Mouse (Mus musculus) adrenal gland, postnatal 14 days (tissue): Measurements from ENCODE around the gene Spats2l. TPM values are rescaled to one million over a fixed set of nuclear protein-coding genes. Genes with fewer than 3 reads are reported as not detected.

Experiments
- DNase-seq: peaks from one replicate; pipeline ENCODE4 v3.0.0; 2021; ENCODE audit warnings: mixed read lengths
- total RNA-seq: library from RNA; stranded (reverse); gene quantifications from 2 replicates; pipeline ENCODE4 v1.2.3, GENCODE M21; 2021

Spats2l gene
- total RNA-seq, 1 experiment from 2014 or later, result 6.6 TPM

GRCm38 (mm10) chr1:57971588-57971987, 197.6 kb downstream of the Spats2l start:
- no peak for DNase-seq

GRCm38 (mm10) chr1:57976860-57977259, 202.9 kb downstream of the Spats2l start:
- no peak for DNase-seq

- peak; percentile 12 for DNase-seq
These were observed 215.2 kb downstream of the Spats2l start for GRCm38 (mm10) chr1:57989052-57989600.

- DNase-seq, result no peak
These were observed 217.3 kb downstream of the Spats2l start for GRCm38 (mm10) chr1:57991277-57991676.

- peak; percentile 97 for DNase-seq
These were observed 221.6 kb downstream of the Spats2l start, which contains the start of gene Sgo2a for GRCm38 (mm10) chr1:57995432-57996132. Sgo2a (plus strand) TSS chr1:57995971.

GRCm38 (mm10) chr1:57996133-57996615, 222.2 kb downstream of the Spats2l start:
- DNase-seq, result no peak

Other genes with a start within 250 kb of the Spats2l start
- gene Sgo2a, start 221.8 kb downstream of the Spats2l start, total RNA-seq, result 3.9 and 4.3 TPM in 2 replicates
- gene Kctd18, start 244.8 kb downstream of the Spats2l start, total RNA-seq, result 10.7 and 15.4 TPM in 2 replicates